Mouse (Mus musculus) limb, embryonic 14.5 days (tissue): Measurements from ENCODE around the gene Fam78a. TPM values are rescaled to one million over a fixed set of nuclear protein-coding genes. Genes with fewer than 3 reads are reported as not detected.

Experiments used
- ATAC-seq: fragments of 200-750 bp; cut with Nextera tagmentation; 2 replicates; pipeline ENCODE4 v1.8.0; 2017; ENCODE audit warnings: low read depth, moderate number of reproducible peaks, moderate TSS enrichment; ENCODE audit not compliant: low FRiP score
- DNase-seq: peaks from one replicate; pipeline ENCODE4 v3.0.0-alpha.2; 2015; ENCODE audit warnings: low spot score
- H3K27ac ChIP-seq: fragments of 300-500 bp; sonication (generic); replicated peaks from 2 replicates; pipeline ENCODE4 v1.5.1; 2014; ENCODE audit warnings: low read depth, mild to moderate bottlenecking, low read length, moderate library complexity, mixed read lengths
- H3K27me3 ChIP-seq: fragments of 300-500 bp; sonication (generic); 2 replicates; pipeline ENCODE4 v1.6.1; 2014; ENCODE audit warnings: low read length, mixed read lengths; ENCODE audit not compliant: control insufficient read depth, insufficient read depth
- H3K36me3 ChIP-seq: fragments of 300-500 bp; sonication (generic); 2 replicates; pipeline ENCODE4 v1.6.1; 2014; ENCODE audit warnings: mild to moderate bottlenecking, low read length, moderate library complexity, mixed read lengths; ENCODE audit not compliant: control insufficient read depth, insufficient read depth
- H3K4me1 ChIP-seq: fragments of 300-500 bp; sonication (generic); 2 replicates; pipeline ENCODE4 v1.6.1; 2014; ENCODE audit warnings: antibody characterized with exemption, low read length, mixed read lengths; ENCODE audit not compliant: control insufficient read depth, insufficient read depth
- H3K4me2 ChIP-seq: fragments of 300-500 bp; sonication (generic); replicated peaks from 2 replicates; pipeline ENCODE4 v1.6.1; 2014; ENCODE audit warnings: low read depth, mild to moderate bottlenecking, low read length, moderate library complexity; ENCODE audit not compliant: severe bottlenecking
- H3K4me3 ChIP-seq: fragments of 300-500 bp; sonication (generic); replicated peaks from 2 replicates; pipeline ENCODE4 v1.5.1; 2014; ENCODE audit warnings: low read length
- H3K9ac ChIP-seq: fragments of 300-500 bp; sonication (generic); 2 replicates; pipeline ENCODE4 v1.6.1; 2014; ENCODE audit warnings: mild to moderate bottlenecking, low read depth, low read length, moderate library complexity; ENCODE audit not compliant: severe bottlenecking
- H3K9me3 ChIP-seq: fragments of 300-500 bp; sonication (generic); 2 replicates; pipeline ENCODE4 v1.6.1; 2016; ENCODE audit warnings: low read length; ENCODE audit not compliant: control insufficient read depth
- POLR2A ChIP-seq: fragments of 200-500 bp; IDR thresholded peaks from 2 replicates; pipeline ENCODE4 v1.8.0; 2012; ENCODE audit warnings: inconsistent platforms, mild to moderate bottlenecking, moderate library complexity, borderline replicate concordance; ENCODE audit not compliant: insufficient read depth, insufficient read length; ENCODE audit errors: extremely low read depth
- WGBS: fragments of 180-500 bp; shearing (Covaris S2); extraction: QIAGEN DNeasy Blood & Tissue Kit; methylation state at CpG from one replicate; pipeline ENCODE4 v1.1.7; 2014; 5-methylcytosine and 5-hydroxymethylcytosine counted together
- polyA plus RNA-seq, 2 experiments: library from polyadenylated mRNA; depleted of rRNA in 1 of 2; stranded (reverse) in 1 of 2; unstranded in 1 of 2; fragments of >200 nt; fragmentation: Nextera tagmentation in 1 of 2; extraction: Ambion mirVana in 1 of 2; gene quantifications; 2 replicates each; pipeline versions ENCODE4 v1.2.1 to v1.2.3; 2012 to 2014

Gene Fam78a
- polyA plus RNA-seq, 2 experiments = 5.9 to 6.4 TPM

DNA sequence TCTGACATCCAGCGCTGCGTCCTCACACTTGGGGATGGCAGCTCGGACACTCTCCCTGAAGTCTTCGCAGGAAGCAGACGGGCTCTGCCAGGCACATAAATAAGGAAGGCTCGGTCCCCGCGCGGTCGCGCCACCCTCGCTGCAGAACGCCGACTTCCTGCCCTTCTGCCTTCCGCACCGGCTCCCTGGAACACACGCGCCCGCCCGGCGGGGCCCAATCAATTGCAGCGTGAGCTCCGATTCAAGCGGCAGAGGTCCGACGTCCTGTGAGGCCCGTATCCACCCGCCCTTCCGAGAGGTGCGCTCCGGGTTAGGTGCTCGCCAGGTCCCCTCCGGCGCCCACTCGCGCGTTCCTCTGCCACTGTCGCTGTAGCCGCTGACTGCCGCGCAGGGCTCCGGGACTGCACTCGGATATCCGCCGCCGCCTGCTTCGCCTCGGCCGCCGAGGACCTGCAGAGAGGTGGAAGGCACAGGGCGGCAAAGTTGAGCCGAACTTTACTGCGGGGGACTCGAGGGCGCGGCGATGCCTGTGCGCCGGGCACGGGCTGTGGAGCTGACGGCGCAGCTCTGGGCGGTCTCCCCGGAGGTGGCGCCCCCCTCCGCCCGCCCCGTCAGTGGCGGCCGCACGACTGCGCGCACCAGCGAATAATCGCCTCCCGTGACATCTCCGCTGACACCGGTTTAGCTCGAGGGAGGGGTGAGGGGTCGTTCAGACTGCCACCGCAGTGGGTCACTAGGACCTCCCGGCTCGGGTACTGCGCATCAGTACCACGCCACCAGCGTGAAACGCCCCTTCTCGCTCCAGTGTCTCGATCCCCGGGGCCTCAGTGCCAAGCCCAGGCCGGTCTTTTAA is 1.3 kb downstream of the Fam78a start:
- Histone ChIP-seq H3K4me2 (peak overlapping the region; percentile 100), H3K4me1 (peaks cover 7% of the 10 kb centered on the region), H3K27me3 (peaks cover 46% of the 10 kb centered on the region), H3K9ac (peak overlapping the region; percentile 54), H3K4me3 (peak overlapping the region; percentile 64), H3K27ac (no peak overlapping the region), H3K9me3 (no peaks in the 10 kb centered on the region), H3K36me3 (no peaks in the 10 kb centered on the region)
- 1% methylated on average over 82 of the region's 91 CpGs for WGBS
- ATAC-seq = 0 out of 2 replicates have a peak, but pooled peaks have one; percentile 25
- no peak for TF ChIP-seq POLR2A
- DNase-seq = no peak

DNA sequence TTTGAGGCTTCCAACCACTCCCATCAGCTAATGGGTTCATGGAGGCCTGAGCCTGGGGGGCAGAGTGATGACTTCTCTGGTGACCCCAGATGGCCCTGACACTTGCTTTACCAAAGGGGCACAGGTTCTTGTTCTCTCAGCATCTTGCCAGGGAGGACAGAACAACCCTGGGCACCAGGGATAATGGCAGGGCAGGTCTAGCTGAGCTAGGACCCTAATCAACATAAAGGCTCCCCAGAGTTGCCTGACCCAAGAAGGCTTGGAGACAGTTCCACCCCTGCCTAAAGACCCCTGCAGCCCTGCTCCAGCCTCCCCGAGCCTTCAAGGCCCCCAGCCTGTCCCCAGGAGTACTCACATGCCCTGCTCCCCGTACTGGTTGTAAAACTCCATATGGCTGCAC is 2.4 kb downstream of the Fam78a start:
- H3K4me2 ChIP-seq = peak overlapping the region; percentile 100; the same call in 1 of the 2 replicates
- TF ChIP-seq POLR2A = no peak
- DNase-seq = no peak
- H3K27me3 ChIP-seq = peaks cover 41% of the 10 kb centered on the region
- peak overlapping the region; percentile 64 for H3K4me3 ChIP-seq
- peaks cover 6% of the 10 kb centered on the region; the same call in 1 of the 2 replicates for H3K4me1 ChIP-seq
- no peaks in the 10 kb centered on the region for H3K36me3 ChIP-seq
- no peaks in the 10 kb centered on the region for H3K9me3 ChIP-seq
- ATAC-seq = no peak
- H3K27ac ChIP-seq = no peak overlapping the region
- no peak overlapping the region for H3K9ac ChIP-seq
- 8% methylated on average over 2 of the region's 2 CpGs for WGBS

DNA sequence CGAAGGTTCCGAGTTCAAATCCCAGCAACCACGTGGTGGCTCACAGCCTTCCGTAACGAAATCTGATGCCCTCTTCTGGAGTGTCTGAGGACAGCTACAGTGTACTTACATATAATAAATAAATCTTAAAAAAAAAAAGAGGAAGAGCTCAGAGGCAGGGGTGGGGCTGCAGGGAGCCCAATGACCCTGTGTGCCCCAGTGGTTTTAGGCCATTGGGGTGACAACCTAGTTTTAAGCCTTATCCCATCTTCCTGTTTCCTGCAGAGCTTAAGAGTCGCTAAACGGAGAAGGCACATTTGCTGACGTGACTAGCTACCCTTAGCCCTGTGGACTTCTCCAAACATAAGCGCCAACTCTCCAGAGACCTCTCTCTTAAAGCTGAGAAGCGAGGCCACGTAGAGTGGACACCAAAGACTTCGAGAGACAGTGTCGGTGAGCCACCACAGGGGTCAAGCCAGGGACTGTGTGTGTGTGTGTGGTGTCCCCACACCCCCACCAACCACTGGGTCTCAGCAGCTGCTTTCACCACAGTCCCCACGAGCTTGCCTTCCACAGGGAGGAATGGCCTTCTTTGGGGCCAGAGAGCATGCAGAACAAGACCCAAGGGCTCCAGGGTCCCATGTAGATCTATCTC is 3.2 kb downstream of the Fam78a start:
- no peak overlapping the region for H3K9ac ChIP-seq
- H3K4me3 ChIP-seq = peak overlapping the region; percentile 64; the same call in 1 of the 2 replicates
- WGBS = 77% methylated on average over 14 of the region's 14 CpGs

DNA sequence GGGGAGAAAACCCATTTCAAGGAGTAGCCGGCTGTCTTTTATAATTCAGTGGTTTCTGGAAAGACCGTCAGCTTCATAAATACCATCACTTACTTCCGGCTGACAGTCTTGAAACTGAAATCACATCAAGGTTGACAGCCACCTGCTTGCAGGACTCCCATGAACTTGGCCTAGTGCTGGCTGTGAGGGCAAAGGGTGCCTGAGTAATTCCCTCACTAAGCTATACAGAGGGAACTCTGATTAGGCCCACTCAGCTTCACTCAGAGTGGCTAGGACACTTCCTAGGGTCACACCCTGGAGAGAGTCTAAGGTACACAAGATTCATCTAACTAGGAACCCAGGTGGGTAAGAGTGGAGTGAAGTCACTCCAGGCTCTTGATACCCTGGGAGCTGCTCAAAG is 4.0 kb downstream of the Fam78a start:
- peaks cover 41% of the 10 kb centered on the region for H3K27me3 ChIP-seq
- H3K27ac ChIP-seq = no peak overlapping the region
- 80% methylated on average over 3 of the region's 3 CpGs for WGBS
- no peaks in the 10 kb centered on the region for H3K36me3 ChIP-seq
- DNase-seq (no peak), ATAC-seq (no peak)
- H3K4me3 ChIP-seq = no peak overlapping the region
- H3K4me1 ChIP-seq = peaks cover 6% of the 10 kb centered on the region; the same call in 1 of the 2 replicates
- H3K4me2 ChIP-seq = no peak overlapping the region
- H3K9ac ChIP-seq = no peak overlapping the region
- no peaks in the 10 kb centered on the region for H3K9me3 ChIP-seq
- no peak for TF ChIP-seq POLR2A

More for the DNA sequence above, 3.2 kb downstream of the Fam78a start:
- no peak for DNase-seq
- H3K27me3 ChIP-seq = peaks cover 41% of the 10 kb centered on the region
- no peak for ATAC-seq
- H3K36me3 ChIP-seq = no peaks in the 10 kb centered on the region
- no peak overlapping the region for H3K27ac ChIP-seq
- no peak for TF ChIP-seq POLR2A
- H3K4me2 ChIP-seq = no peak overlapping the region
- H3K9me3 ChIP-seq = no peaks in the 10 kb centered on the region
- H3K4me1 ChIP-seq = peaks cover 6% of the 10 kb centered on the region; the same call in 1 of the 2 replicates

DNA sequence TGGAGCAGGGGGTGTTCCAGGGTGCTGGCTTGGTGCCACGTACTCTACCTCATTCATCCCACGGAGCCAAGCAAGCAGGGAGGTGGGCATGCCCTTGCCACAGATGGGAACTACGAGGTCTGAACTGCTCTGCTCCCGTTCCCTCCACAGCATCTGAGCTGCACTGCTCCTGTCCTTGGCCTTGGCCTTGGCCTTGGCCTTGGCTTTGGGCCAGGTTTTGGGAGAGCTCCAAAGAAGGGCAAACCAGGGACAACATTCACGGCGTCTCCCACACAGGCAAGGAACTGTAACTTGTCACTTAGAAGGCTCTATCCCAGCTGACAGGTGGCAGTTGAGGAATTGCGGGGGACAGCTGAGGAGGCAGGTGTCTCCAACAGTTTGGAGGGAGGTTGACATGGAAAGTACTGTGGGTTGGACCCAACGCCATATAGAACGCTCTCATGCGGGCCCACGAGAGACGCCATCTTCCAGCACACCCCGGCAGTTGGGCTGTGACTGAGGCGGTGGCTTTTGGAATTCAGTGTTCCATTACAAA is 5.4 kb downstream of the Fam78a start:
- H3K4me3 ChIP-seq = no peak overlapping the region
- H3K27me3 ChIP-seq = peaks cover 32% of the 10 kb centered on the region
- H3K27ac ChIP-seq = no peak overlapping the region
- H3K4me2 ChIP-seq = no peak overlapping the region
- no peaks in the 10 kb centered on the region for H3K9me3 ChIP-seq
- H3K4me1 ChIP-seq = peaks cover 6% of the 10 kb centered on the region; the same call in 1 of the 2 replicates
- no peak for ATAC-seq
- H3K9ac ChIP-seq = no peak overlapping the region
- no peak for DNase-seq
- H3K36me3 ChIP-seq = no peaks in the 10 kb centered on the region
- TF ChIP-seq POLR2A = no peak
- 87% methylated on average over 14 of the region's 14 CpGs for WGBS
